15 mouse cellular contexts compared by ENCODE assay signal in genomic region chr2:49625581-49625980, GRCm38 (mm10).
"Had no signal": no experiment of that assay in that cellular context is flagged by ENCODE, and none has a peak within 500 bp of the region (broad histone marks: within the 10 kb centered on the region; RNA-seq: fewer than 3 reads in every experiment).

No protein-coding gene starts in this region.

- DNase-seq: kidney, adult 2 months; kidney, postnatal 36 days; layer of hippocampus, adult 9-11 months; layer of hippocampus, postnatal 36 days; left cerebral cortex, postnatal 4 days; lung, postnatal 4 days; midbrain, embryonic 14.5 days; thymus, postnatal 36 days had no signal

- H3K36me3 ChIP-seq: limb, embryonic 15.5 days; liver, embryonic 12.5 days; lung, embryonic 15.5 days; neural tube, embryonic 15.5 days had no signal

- H3K4me1 ChIP-seq: liver, embryonic 12.5 days had no signal

- H3K4me2 ChIP-seq: limb, embryonic 15.5 days; liver, embryonic 12.5 days; lung, embryonic 15.5 days; neural tube, embryonic 15.5 days had no signal

- H3K9ac ChIP-seq: limb, embryonic 15.5 days; liver, embryonic 12.5 days; lung, embryonic 15.5 days; neural tube, embryonic 15.5 days had no signal

- H3K27me3 ChIP-seq: limb, embryonic 15.5 days; neural tube, embryonic 15.5 days had no signal

- H3K4me3 ChIP-seq: limb, embryonic 15.5 days; liver, embryonic 12.5 days; lung, embryonic 15.5 days; midbrain, embryonic 10.5 days; myocyte; neural tube, embryonic 15.5 days had no signal

- H3K9me3 ChIP-seq: limb, embryonic 15.5 days; liver, embryonic 12.5 days; lung, embryonic 15.5 days; neural tube, embryonic 15.5 days had no signal

- H3K27ac ChIP-seq: limb, embryonic 15.5 days; liver, embryonic 12.5 days; lung, embryonic 15.5 days; midbrain, embryonic 10.5 days; neural tube, embryonic 15.5 days had no signal

- ATAC-seq: intestine, embryonic 16.5 days; liver, embryonic 12.5 days had no signal
